Mouse (Mus musculus) layer of hippocampus, adult 9-11 months (tissue): ENCODE data around the gene Smg1.

ENCODE experiments used
- DNase-seq: peaks from one replicate; pipeline ENCODE4 v3.0.0; 2022

Gene Smg1

GRCm38 (mm10) chr7:118243453-118244385 lies at the start of gene Smg1:
Smg1 (minus strand) TSS chr7:118243670.
- DNase-seq: peak; percentile 99

GRCm38 (mm10) chr7:118283186-118283585 lies 39.7 kb upstream of the Smg1 start:
- peak; percentile 31 for DNase-seq

DNA sequence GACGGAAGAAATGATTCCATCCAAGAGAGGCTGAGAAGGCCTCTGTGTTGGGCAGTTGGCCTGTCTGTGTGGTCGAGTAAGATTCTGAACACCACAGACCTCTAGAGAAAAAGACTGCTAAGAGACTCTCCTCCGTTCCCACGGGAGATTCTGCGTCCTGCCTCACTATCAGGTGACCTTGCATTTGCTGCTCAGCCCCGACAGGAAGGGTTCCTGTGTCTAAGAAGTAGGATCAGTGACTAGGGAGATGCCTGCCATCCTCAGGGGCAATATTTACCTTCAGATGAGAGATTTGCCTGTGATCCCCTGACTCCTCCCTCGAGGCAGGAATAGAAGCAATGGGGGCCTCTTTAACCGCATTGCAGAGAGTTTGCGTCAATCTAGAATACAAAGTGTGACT lies 39.1 kb upstream of the Smg1 start:
- no peak for DNase-seq

DNA sequence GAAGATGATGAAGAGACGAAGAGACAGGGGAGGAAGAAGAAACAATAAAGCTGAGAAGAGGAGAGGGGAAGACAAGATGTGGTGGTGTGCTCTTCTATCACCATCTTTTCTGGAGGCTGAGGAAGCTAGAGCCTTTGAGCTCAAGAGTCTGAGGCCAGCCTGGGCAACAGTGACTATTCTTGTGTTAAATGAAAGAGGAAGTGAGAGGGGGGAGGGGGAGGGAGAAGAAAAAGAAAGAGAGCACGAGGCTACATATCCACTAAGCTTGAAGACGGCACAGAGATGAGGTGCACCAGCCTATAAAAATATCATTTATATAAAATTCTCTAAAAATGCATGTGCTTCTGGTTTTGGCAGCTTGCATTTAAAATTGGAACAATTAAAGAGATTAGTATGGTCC lies 36.1 kb upstream of the Smg1 start:
- DNase-seq: peak; percentile 51

GRCm38 (mm10) chr7:118277335-118277910 lies 34.0 kb upstream of the Smg1 start:
- no peak for DNase-seq

GRCm38 (mm10) chr7:118276684-118277334 lies 33.3 kb upstream of the Smg1 start:
- DNase-seq: no peak

DNA sequence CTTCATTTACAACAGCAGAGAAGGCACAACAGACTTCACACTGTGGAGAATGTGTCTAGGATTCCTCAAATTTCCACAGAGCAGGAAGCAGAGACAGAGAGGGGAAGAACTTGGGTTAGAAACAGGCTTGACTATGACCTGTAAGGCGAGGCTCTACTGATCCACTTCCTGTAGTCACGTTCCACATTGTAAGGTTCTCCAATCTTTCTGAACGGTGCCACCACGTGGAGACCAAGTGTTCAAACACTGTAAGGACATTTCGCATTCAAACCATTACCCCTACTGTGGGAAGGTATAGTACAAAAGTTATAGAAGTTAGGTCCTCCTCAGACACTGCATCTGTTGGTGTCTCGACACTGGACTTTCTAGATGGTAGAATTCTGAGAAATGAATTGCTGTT lies 31.8 kb upstream of the Smg1 start:
- DNase-seq: no peak

DNA sequence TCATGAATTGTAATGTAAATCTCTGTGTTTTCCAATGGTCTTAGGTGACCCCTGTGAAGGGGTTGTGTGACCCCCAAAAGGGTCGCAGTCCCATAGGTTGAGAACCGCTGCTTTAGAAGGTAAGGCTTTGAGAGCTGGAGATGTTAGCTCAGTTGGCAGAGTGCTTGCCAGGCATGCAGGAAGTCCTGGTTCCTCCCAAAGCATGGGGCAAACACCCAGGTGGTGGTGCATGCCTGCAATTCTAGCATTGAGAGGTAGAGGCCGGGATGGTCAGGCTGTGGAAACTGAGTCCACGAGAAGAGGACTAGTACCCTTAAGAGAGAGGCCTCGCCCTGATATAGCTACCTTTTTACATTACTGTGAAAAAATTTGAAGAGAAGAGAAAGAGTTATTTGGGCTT lies 31.4 kb upstream of the Smg1 start:
- DNase-seq: no peak

DNA sequence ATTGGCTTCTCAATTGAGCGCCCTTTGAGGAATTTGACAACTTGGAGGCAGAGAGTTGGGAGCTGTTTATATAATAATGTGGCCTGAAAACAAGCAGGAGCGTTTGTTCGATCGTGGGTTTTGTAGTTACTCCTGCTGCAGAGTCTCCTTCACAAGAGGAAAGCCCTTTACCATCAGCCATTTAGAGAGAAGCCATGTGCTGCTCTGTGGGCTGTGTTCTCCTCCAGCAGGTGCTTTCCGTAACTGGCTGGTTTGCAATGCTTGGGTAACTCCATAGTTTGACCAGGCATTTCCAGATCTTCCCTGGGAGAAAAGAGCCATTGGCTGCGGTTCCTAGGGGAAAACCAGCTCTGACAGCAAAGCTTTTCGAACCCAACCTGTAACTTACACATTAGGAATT lies 30.7 kb upstream of the Smg1 start:
- DNase-seq: no peak

GRCm38 (mm10) chr7:118266099-118266498 lies 22.6 kb upstream of the Smg1 start:
- DNase-seq: no peak

GRCm38 (mm10) chr7:118263606-118264005 lies 20.1 kb upstream of the Smg1 start:
- no peak for DNase-seq

GRCm38 (mm10) chr7:118262409-118262808 lies 18.9 kb upstream of the Smg1 start:
- no peak for DNase-seq

- peak; percentile 32 for DNase-seq
Observed at GRCm38 (mm10) chr7:118259676-118260305, 16.3 kb upstream of the Smg1 start.

DNA sequence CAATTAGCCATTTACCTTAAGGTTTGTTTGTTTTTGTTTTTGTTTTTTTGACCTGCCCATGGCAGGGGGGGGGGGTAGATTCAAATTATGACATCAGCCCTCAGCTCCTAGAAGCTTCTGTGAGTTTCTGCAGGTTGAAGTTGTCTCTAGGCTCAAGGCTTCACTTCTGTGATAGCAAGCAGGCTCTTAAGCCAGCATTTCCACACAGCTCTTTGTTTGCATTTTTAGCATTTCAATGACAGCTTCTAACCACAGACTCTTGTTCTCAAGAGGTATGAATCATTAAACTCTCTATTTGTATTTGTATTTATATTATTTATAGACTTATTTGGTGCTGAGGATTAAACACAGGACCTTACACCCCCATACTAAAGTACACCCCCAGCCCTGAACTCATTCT lies 15.0 kb upstream of the Smg1 start:
- DNase-seq: no peak

- DNase-seq: no peak
Observed at GRCm38 (mm10) chr7:118256740-118257139, 13.3 kb upstream of the Smg1 start.

DNA sequence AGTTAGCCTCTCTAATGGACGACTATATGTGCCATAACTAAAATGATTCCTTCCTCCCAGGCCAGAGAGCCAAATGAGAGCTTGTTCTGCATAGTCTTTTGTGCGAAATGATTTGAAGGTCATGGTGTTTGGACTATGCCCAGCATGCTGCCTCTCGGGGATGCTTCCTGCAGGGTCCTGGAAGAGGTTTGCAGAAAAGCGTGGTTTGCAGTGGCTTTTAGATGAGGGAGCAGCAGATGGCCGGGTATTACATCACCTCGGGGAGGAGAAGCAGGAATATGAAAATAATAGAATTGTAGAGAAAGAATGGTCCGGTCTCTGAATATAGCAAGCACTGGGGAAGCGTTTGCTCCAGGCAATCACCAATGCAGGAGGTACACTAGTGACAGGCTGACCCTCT lies 11.0 kb upstream of the Smg1 start:
- DNase-seq: peak; percentile 73

DNA sequence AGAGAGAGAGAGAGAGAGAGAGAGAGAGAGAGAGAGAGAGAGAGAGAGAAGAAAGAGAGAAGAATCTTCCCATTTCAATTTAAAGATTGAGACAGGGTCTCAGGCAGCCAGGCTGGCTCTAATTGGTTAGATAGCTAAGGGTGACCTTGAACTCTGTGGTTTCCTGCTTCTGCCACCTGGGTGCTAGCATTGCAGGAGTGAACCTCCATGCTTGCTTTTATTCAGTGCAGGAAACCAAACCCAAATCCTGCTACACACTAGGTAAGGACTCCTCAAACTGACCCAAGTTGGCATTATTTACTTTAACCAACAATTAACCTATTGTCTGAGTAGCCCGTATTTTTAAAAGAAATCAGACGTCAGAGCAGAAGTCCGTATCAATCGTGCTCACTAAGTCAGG lies 10.5 kb upstream of the Smg1 start:
- DNase-seq: no peak

DNA sequence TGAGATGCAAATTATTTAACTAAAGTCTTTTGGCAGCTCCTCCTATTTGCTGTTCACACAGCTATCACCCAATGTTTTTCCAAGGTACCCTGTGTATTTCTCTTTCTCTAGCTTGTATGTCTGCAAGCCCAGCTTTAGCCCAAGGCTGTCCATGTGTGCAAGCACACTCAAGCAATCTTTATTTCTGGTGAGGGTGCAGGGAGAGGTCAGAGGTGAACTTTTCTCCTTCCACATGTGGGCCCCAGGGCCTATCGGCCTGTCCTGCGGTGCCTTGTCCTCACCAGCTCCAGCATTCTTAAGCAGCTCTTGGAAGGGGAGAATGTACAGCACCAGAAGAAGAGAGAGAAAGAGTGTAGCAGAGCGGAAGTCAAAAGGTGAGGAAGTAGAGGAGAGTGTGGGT lies 9.5 kb upstream of the Smg1 start:
- no peak for DNase-seq

DNA sequence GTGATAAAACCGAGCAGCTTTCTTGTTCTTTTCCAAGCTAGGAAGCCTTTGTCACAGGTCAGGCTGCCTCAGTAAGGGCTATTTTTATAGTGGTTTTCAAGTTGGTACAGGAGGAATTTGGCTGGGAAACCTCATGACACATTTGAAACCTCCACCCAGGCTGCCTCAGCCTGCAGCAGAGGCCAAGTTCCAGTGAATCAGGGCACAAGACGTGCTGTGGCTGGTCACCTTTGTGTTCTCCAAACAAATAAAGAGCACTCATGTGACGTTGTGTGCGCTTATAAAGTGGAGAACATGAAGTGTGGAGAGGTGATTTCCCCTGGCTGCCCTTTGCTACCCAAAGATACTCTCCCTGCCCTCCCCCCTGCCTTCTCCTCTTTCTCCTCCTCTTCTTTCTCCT lies 8.9 kb upstream of the Smg1 start:
- no peak for DNase-seq

GRCm38 (mm10) chr7:118251392-118252170 lies 8.1 kb upstream of the Smg1 start:
- DNase-seq: no peak

GRCm38 (mm10) chr7:118250482-118251160 lies 7.2 kb upstream of the Smg1 start:
- DNase-seq: no peak

GRCm38 (mm10) chr7:118249563-118249962 lies 6.1 kb upstream of the Smg1 start:
- no peak for DNase-seq
